7 mouse cellular contexts compared by ENCODE assay signal in genomic region chr8:126615765-126616164, GRCm38 (mm10). TPM values are rescaled to one million over a fixed set of nuclear protein-coding genes. Genes with fewer than 3 reads are reported as not detected.
DNase-seq lines count a peak whose midpoint lies in the region; ATAC-seq and TF ChIP-seq lines count a peak whose summit lies in the region.

No protein-coding gene starts in this region.

- intact Hi-C loops in gastrocnemius, adult 2 months (cut with DNase I), result loop anchor here (5.0 kb wide), 2 partner anchors 47 to 92 kb away; no protein-coding TSS in a partner anchor

- no peaks in the 10 kb centered on the region for H3K79me2 ChIP-seq in C2C12 (ENCODE audit: control insufficient read depth, insufficient read depth)

- 46% methylated on average over 9 of the region's 9 CpGs for WGBS in liver, postnatal 0 days (ENCODE audit: insufficient replicate concordance)

- H3K36me3 ChIP-seq in C2C12 (ENCODE audit: control insufficient read depth, insufficient read depth) (no peaks in the 10 kb centered on the region), G1E (replicated peaks) (no peaks in the 10 kb centered on the region)
- no peaks in the 10 kb centered on the region for H3K36me3 ChIP-seq in liver, postnatal 0 days (replicated peaks; ENCODE audit: insufficient read depth, low read length)

- H3K27me3 ChIP-seq in C2C12 (ENCODE audit: control insufficient read depth, insufficient read depth, insufficient read length) (no peaks in the 10 kb centered on the region), G1E (ENCODE audit: insufficient read depth, low read length) (no peaks in the 10 kb centered on the region)
- H3K27me3 ChIP-seq in liver, postnatal 0 days (ENCODE audit: insufficient read depth, low read length), result no peaks in the 10 kb centered on the region

- no peak overlapping the region; the same call in 1 of the 2 replicates for H3K9ac ChIP-seq in liver, postnatal 0 days (replicated peaks)

- H3K4me2 ChIP-seq in liver, postnatal 0 days (ENCODE audit: low read depth, low read length), result no peak overlapping the region; the same call in 1 of the 2 replicates

- no peak overlapping the region for H3ac ChIP-seq in C2C12 (ENCODE audit: control insufficient read depth, insufficient read length, low read depth)

- no peaks in the 10 kb centered on the region for H3K79me3 ChIP-seq in C2C12 (ENCODE audit: low read depth)

- ATAC-seq in G1E (ENCODE audit: extremely low read depth, insufficient number of reproducible peaks, low FRiP score, poor library complexity, severe bottlenecking), result peak; percentile 83
- ATAC-seq in liver, postnatal 0 days, result peak; percentile 20

- H3K4me1 ChIP-seq in G1E (ENCODE audit: insufficient read depth, low read depth, low read length), result peaks cover 77% of the 10 kb centered on the region
- peaks cover 36% of the 10 kb centered on the region for H3K4me1 ChIP-seq in liver, postnatal 0 days (ENCODE audit: insufficient read depth)

- no peak for TF ChIP-seq CTCF in C2C12 (IDR thresholded peaks at IDR 0.05; ENCODE audit: control insufficient read depth, insufficient read depth, insufficient read length)
- no peak for TF ChIP-seq CTCF in G1E (IDR thresholded peaks at IDR 0.05; ENCODE audit: low read depth, low read length)
- peak; percentile 16; the same call in 1 of the 2 replicates for TF ChIP-seq CTCF in gastrocnemius, adult 2 months (IDR thresholded peaks at IDR 0.05)
- no peak for TF ChIP-seq CTCF in liver, postnatal 0 days (IDR thresholded peaks at IDR 0.05; ENCODE audit: low read depth)

- peak; percentile 66 for DNase-seq in G1E (ENCODE audit: low spot score)
- DNase-seq in gastrocnemius, adult 2 months, result peak; percentile 73
- peak; percentile 82 for DNase-seq in kidney, adult 11 months
- DNase-seq in liver, postnatal 0 days, result peak; percentile 45
- DNase-seq in thymus, postnatal 14 days, result peak; percentile 51
- DNase-seq in cerebellum, adult 11 months, result no peak

- TF ChIP-seq EP300 in liver, postnatal 0 days (IDR thresholded peaks at IDR 0.05; ENCODE audit: low read depth), result no peak

- no peak overlapping the region for H3K4me3 ChIP-seq in C2C12 (ENCODE audit: insufficient read depth, poor library complexity, severe bottlenecking)
- peak overlapping the region; percentile 57; the same call in 1 of the 2 replicates for H3K4me3 ChIP-seq in G1E (ENCODE audit: low read depth, low read length)
- peak overlapping the region; percentile 5; the same call in 1 of the 2 replicates for H3K4me3 ChIP-seq in gastrocnemius, adult 2 months
- no peak overlapping the region for H3K4me3 ChIP-seq in liver, postnatal 0 days (ENCODE audit: low read depth, low read length)

- no peaks in the 10 kb centered on the region for H3K9me3 ChIP-seq in G1E (replicated peaks)
- H3K9me3 ChIP-seq in liver, postnatal 0 days (ENCODE audit: low read length), result no peaks in the 10 kb centered on the region

- peak overlapping the region; percentile 92 for H3K27ac ChIP-seq in gastrocnemius, adult 2 months
- H3K27ac ChIP-seq in liver, postnatal 0 days (ENCODE audit: low read depth), result peak overlapping the region; percentile 55

TF ChIP-seq in C2C12, 6 proteins besides CTCF, POLR2A, EP300 and RAD21:
- TF ChIP-seq MAX (IDR thresholded peaks at IDR 0.05) (peak; percentile 71), FOSL1 (IDR thresholded peaks at IDR 0.05; ENCODE audit: insufficient read depth, low read length, poor library complexity, severe bottlenecking) (peak; percentile 92), USF1 (IDR thresholded peaks at IDR 0.05; ENCODE audit: low read depth) (no peak), MYOG (IDR thresholded peaks at IDR 0.05; ENCODE audit: control insufficient read depth, extremely low read depth, insufficient read length) (no peak), CEBPB (IDR thresholded peaks at IDR 0.05; ENCODE audit: low read depth) (peak; percentile 81), MYOD1 (IDR thresholded peaks at IDR 0.05; ENCODE audit: control insufficient read depth, insufficient read length, low read depth) (peak; percentile 33)

RNA-seq across cellular contexts. Expression of gene Irf2bp2, which starts 22.0 kb away (rescaled TPM):
- 20.9 TPM for polyA plus RNA-seq in C2C12 (2012; fragmentation: generic; extraction: Trizol)
- total RNA-seq in G1E (2014; fragmentation: Nextera tagmentation), result 231 and 246 TPM in 2 replicates
- total RNA-seq in G1E (2017), result 78.9 and 81.3 TPM in 2 replicates
- polyA plus RNA-seq in G1E (2012), result 101 and 106 TPM in 2 replicates
- total RNA-seq in gastrocnemius, adult 2 months (2021), result 10 to 100 TPM; 28.6 to 81.6 TPM
- 5.0 and 6.2 TPM in 2 replicates for polyA plus RNA-seq in liver, postnatal 0 days (2015; fragmentation: Nextera tagmentation; extraction: Ambion mirVana)

Comparison
In these comparisons a context has a peak if more than half of its experiments do, and no peak if none do; other contexts are left out.
1. H3K4me3 ChIP-seq: peak in G1E (single experiment) and gastrocnemius, adult 2 months (single experiment); none in C2C12 (single experiment) and liver, postnatal 0 days (single experiment).